Mouse (Mus musculus): ENCODE measurements at regions not wholly inside any gene's neighbourhood (a gene's known extent, or its start where the extent isn't known, plus 50 kb on each side); places are given as distances from the start of the nearest gene placed in this dataset.

DNA sequence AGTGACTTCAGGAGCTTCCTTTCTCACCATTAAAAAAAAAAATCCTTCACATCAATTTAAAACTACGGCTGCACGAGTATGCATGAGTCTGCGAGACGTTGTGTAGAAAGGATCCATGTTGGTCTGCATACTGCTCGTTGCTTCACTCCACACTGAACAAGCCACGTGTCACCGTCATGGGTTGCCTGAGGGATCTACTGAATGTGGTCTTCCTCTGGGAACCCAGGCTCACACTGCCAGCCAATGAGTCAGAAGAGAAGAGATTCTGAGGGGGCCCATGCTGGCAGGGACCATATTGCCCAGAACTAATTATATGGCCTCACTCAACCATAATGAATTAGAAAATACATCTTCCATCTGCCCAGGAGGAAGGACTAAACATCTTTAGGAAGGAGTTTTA lies 124.6 kb downstream of the Nhlrc3 start:
- no peaks in the 10 kb centered on the region for H3K79me2 ChIP-seq (replicated peaks; ENCODE audit: control insufficient read depth, insufficient read depth, low read length)
- TF ChIP-seq POLR2A (IDR thresholded peaks at IDR 0.05; ENCODE audit: insufficient read depth, low read depth, low read length), result no peak
- TF ChIP-seq EP300 (IDR thresholded peaks at IDR 0.05; ENCODE audit: insufficient read depth, low read depth, low read length), result no peak
- TF ChIP-seq CTCF (IDR thresholded peaks at IDR 0.05), result no peak
- no peak overlapping the region for H3K27ac ChIP-seq
- H3K9ac ChIP-seq (ENCODE audit: low read depth, low read length), result no peak overlapping the region
- intact Hi-C loops (cut with DNase I), result loop anchor here (10.0 kb wide), 1 partner anchor 106 kb away; no protein-coding TSS in a partner anchor
- no peaks in the 10 kb centered on the region for H3K4me1 ChIP-seq (ENCODE audit: control insufficient read depth, insufficient read depth, low read length)
- H3K4me3 ChIP-seq, result no peak overlapping the region
- 92% methylated on average over 7 of the region's 7 CpGs for WGBS
- no peaks in the 10 kb centered on the region for H3K27me3 ChIP-seq (ENCODE audit: control insufficient read depth, insufficient read depth, low read length)
- no peak for DNase-seq
- no peaks in the 10 kb centered on the region for H3K36me3 ChIP-seq (ENCODE audit: control insufficient read depth, insufficient read depth, low read length)

DNA sequence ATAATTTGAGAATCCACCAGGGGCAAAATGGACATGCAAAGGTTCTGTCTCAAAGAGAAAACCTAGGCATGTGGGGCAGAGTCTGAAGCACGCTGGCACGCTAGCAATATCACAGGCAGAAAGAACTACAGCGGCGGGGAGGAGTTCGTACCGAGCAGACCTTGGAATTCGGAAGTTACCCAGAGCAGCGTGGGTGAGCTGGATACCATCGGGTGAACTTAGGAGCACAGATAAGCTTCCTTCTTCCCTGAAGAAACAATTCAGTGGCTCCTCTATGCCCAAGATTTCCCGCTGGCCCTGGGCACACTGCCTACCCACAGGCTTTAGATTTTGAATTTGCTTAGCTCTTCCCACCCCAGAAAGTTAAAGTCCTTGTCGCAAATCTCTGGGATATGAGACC lies 129.1 kb downstream of the Nhlrc3 start:
- intact Hi-C loops (cut with DNase I), result loop anchor here (10.0 kb wide), 1 partner anchor 111 kb away; no protein-coding TSS in a partner anchor
- TF ChIP-seq CTCF (IDR thresholded peaks at IDR 0.05), result no peak
- TF ChIP-seq POLR2A (IDR thresholded peaks at IDR 0.05; ENCODE audit: insufficient read depth, low read depth, low read length), result no peak
- TF ChIP-seq EP300 (IDR thresholded peaks at IDR 0.05; ENCODE audit: insufficient read depth, low read depth, low read length), result no peak
- Histone ChIP-seq H3K9ac (ENCODE audit: low read depth, low read length) (no peak overlapping the region), H3K27me3 (ENCODE audit: control insufficient read depth, insufficient read depth, low read length) (no peaks in the 10 kb centered on the region), H3K27ac (no peak overlapping the region), H3K79me2 (replicated peaks; ENCODE audit: control insufficient read depth, insufficient read depth, low read length) (no peaks in the 10 kb centered on the region), H3K4me3 (peak overlapping the region; percentile 18), H3K36me3 (ENCODE audit: control insufficient read depth, insufficient read depth, low read length) (no peaks in the 10 kb centered on the region), H3K4me1 (ENCODE audit: control insufficient read depth, insufficient read depth, low read length) (no peaks in the 10 kb centered on the region)
- no peak for DNase-seq
- 17% methylated on average over 11 of the region's 11 CpGs for WGBS

DNA sequence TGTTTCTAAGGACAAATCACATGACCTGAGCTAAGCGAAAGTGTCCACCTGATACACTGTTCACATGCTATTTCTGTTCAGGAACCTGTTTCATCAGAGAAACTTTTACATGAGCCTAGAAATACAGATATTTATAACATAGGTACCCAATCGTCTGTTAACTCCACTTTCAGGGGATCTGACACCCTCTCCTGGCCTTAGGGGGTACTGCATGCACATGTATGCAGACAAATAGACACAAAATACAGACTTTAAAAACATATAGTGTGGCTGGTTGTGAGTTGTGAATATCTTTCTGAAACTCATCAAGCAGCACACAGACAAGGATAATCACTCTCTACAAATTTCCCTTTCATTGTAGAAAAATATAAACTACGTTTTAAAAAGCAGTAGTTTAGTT lies 133.6 kb downstream of the Nhlrc3 start:
- Histone ChIP-seq H3K9ac (ENCODE audit: low read depth, low read length) (no peak overlapping the region), H3K4me3 (no peak overlapping the region), H3K4me1 (ENCODE audit: control insufficient read depth, insufficient read depth, low read length) (no peaks in the 10 kb centered on the region), H3K79me2 (replicated peaks; ENCODE audit: control insufficient read depth, insufficient read depth, low read length) (no peaks in the 10 kb centered on the region), H3K27ac (no peak overlapping the region), H3K36me3 (ENCODE audit: control insufficient read depth, insufficient read depth, low read length) (no peaks in the 10 kb centered on the region), H3K27me3 (ENCODE audit: control insufficient read depth, insufficient read depth, low read length) (no peaks in the 10 kb centered on the region)
- DNase-seq, result no peak
- intact Hi-C loops (cut with DNase I), result loop anchor here (2.0 kb wide), 1 partner anchor 301 kb away; no protein-coding TSS in a partner anchor
- 56% methylated on average over 3 of the region's 3 CpGs for WGBS
- TF ChIP-seq POLR2A (IDR thresholded peaks at IDR 0.05; ENCODE audit: insufficient read depth, low read depth, low read length) (no peak), CTCF (IDR thresholded peaks at IDR 0.05) (peak; percentile 73), EP300 (IDR thresholded peaks at IDR 0.05; ENCODE audit: insufficient read depth, low read depth, low read length) (no peak)

DNA sequence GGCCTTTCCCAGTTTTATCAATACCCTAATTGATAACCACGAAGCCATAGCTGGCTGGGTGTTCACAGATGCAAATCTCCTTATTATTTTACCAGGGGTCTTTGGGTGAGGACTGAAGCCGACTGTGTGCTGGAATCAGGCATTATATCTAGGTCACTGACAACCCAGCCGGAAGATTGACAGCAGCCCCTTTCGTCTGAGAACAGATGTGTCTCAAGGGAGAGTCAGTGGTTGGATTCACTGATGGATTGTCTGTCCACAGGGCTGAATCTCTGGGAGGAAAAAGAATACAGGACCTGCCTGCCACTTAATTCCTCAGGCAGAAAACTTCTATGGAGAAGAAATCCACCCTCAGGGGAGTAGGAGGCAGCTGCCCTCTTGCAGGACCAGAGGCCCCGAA lies 135.7 kb downstream of the Nhlrc3 start:
- no peak for DNase-seq
- TF ChIP-seq CTCF (IDR thresholded peaks at IDR 0.05), result no peak
- no peak for TF ChIP-seq EP300 (IDR thresholded peaks at IDR 0.05; ENCODE audit: insufficient read depth, low read depth, low read length)
- TF ChIP-seq POLR2A (IDR thresholded peaks at IDR 0.05; ENCODE audit: insufficient read depth, low read depth, low read length), result no peak
- Histone ChIP-seq H3K27ac (no peak overlapping the region), H3K36me3 (ENCODE audit: control insufficient read depth, insufficient read depth, low read length) (no peaks in the 10 kb centered on the region), H3K79me2 (replicated peaks; ENCODE audit: control insufficient read depth, insufficient read depth, low read length) (no peaks in the 10 kb centered on the region), H3K4me3 (no peak overlapping the region), H3K27me3 (ENCODE audit: control insufficient read depth, insufficient read depth, low read length) (no peaks in the 10 kb centered on the region), H3K4me1 (ENCODE audit: control insufficient read depth, insufficient read depth, low read length) (no peaks in the 10 kb centered on the region), H3K9ac (ENCODE audit: low read depth, low read length) (no peak overlapping the region)
- 74% methylated on average over 5 of the region's 5 CpGs for WGBS
- intact Hi-C loops (cut with DNase I), result no loop called here

DNA sequence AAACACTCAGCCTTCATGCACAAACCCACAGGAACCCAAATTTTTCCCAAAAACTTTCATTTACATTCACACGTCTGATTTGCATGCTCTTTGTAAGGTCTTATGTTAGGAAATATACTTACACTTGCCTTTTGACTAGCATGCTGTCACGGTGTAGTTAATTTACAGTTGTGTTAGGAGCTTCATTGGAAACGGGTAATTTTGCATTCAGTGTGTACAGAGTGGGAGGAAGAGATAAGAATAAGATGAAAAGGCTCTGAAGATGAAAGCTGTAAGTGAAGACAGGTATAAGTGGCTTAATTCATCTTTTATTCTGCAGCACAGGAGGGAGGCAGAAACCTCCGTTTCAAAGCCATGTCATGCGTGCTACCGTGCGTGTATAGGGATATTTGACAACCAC lies 136.2 kb downstream of the Nhlrc3 start:
- H3K27me3 ChIP-seq (ENCODE audit: control insufficient read depth, insufficient read depth, low read length), result no peaks in the 10 kb centered on the region
- no peaks in the 10 kb centered on the region for H3K36me3 ChIP-seq (ENCODE audit: control insufficient read depth, insufficient read depth, low read length)
- WGBS, result 71% methylated on average over 7 of the region's 7 CpGs
- H3K4me3 ChIP-seq, result no peak overlapping the region
- H3K9ac ChIP-seq (ENCODE audit: low read depth, low read length), result no peak overlapping the region
- no peaks in the 10 kb centered on the region for H3K79me2 ChIP-seq (replicated peaks; ENCODE audit: control insufficient read depth, insufficient read depth, low read length)
- H3K27ac ChIP-seq, result no peak overlapping the region
- TF ChIP-seq POLR2A (IDR thresholded peaks at IDR 0.05; ENCODE audit: insufficient read depth, low read depth, low read length), result no peak
- intact Hi-C loops (cut with DNase I), result no loop called here
- DNase-seq, result no peak
- no peaks in the 10 kb centered on the region for H3K4me1 ChIP-seq (ENCODE audit: control insufficient read depth, insufficient read depth, low read length)

DNA sequence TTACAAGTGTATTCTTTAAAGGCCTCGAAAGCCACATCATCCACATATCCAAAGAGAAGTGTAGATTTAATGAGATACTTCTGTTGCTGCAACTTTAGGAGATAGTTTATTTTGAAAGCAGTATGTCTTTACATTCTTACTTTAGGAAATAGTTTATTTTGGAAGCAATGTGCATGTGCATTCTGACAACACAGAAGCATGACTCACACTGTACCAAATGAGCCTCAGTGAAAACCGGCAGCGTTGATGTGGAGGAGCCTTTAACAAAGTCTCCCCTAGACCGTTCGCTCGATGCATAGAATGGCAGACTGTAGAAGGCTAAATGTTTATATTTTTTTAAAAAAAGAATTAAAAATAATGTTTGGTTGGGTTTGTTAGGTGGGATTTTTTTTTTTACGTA lies 138.1 kb downstream of the Nhlrc3 start:
- intact Hi-C loops (cut with DNase I), result no loop called here
- no peak for DNase-seq
- Histone ChIP-seq H3K9ac (ENCODE audit: low read depth, low read length) (no peak overlapping the region), H3K27me3 (ENCODE audit: control insufficient read depth, insufficient read depth, low read length) (no peaks in the 10 kb centered on the region), H3K4me3 (no peak overlapping the region), H3K27ac (no peak overlapping the region), H3K36me3 (ENCODE audit: control insufficient read depth, insufficient read depth, low read length) (no peaks in the 10 kb centered on the region), H3K4me1 (ENCODE audit: control insufficient read depth, insufficient read depth, low read length) (no peaks in the 10 kb centered on the region), H3K79me2 (replicated peaks; ENCODE audit: control insufficient read depth, insufficient read depth, low read length) (no peaks in the 10 kb centered on the region)
- TF ChIP-seq EP300 (IDR thresholded peaks at IDR 0.05; ENCODE audit: insufficient read depth, low read depth, low read length) (no peak), POLR2A (IDR thresholded peaks at IDR 0.05; ENCODE audit: insufficient read depth, low read depth, low read length) (no peak), CTCF (IDR thresholded peaks at IDR 0.05) (no peak)
- 94% methylated on average over 7 of the region's 7 CpGs for WGBS
